Mouse (Mus musculus): ENCODE measurements around the gene Pan3.

DNA sequence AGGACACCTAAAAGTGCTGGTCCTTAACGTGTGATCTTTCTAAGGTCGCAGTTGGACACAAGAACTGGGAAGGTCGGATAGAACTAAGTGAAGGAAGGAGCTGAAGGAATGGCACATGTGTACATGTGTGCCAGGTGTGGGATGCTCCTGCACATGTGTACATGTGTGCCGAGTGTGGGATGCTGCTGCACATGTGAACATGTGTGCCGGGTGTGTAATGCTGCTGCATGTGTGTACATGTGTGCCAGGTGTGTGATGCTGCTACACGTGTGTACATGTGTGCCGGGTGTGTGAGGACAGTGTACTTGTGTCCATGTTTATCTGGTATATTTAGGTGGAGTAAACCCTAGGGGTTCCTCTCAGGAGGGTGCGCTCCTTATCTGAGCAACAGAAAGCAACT is 3.0 kb downstream of the Pan3 start:
- no peak for TF ChIP-seq CTCF (IDR thresholded peaks at IDR 0.05; ENCODE audit: low read depth, low read length)
- no peak for TF ChIP-seq POLR2A (IDR thresholded peaks at IDR 0.05; ENCODE audit: insufficient read depth, low read length)
